In the genomic region with DNA sequence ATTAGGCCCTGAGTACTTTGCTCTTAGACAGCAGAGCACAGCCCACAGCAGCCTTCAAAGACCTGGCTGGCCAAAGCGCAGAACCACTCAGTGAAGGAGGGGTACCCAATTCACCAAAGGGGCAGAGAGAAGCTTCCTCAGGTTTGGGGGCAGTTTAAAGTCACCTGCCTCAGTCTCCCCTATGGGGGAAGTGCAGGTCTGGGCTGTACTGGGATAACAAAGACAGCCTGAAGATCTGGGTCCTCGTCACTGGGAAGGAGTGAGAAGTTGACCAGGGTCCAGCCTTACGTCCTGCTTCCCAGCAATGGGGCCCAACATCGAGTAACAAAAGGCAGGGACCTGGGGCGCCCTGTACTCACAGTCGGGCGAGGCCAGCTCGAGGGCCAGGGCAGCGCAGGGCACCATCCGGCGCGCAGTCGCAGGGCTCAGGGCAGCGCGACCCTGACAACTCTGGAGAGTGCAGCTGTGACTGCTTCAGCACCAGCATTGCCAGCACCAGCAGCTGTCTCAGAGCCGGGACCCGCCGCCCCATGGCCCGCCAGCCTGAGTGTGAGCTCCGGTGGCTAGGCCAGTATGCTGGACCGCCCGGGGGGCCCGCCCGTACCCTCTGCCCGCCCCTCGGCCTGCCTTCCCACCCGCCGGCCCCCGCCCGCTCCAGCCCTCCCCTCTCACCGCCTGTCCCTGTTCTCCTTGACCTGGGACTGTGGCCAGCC, we compare ENCODE assay signal across 8 mouse cellular contexts. TPM values are rescaled to one million over a fixed set of nuclear protein-coding genes. Genes with fewer than 3 reads are reported as not detected.
DNase-seq lines count a peak whose midpoint lies in the region; ATAC-seq and TF ChIP-seq lines count a peak whose summit lies in the region.

TSS of gene Lhcgr (minus strand) at position 551 of the 713 bp plus-strand sequence.

- H3K9me3 ChIP-seq in E14TG2a.4 (ENCODE audit: low read length) = peaks cover 16% of the 10 kb centered on the region
- H3K9me3 ChIP-seq in forebrain, embryonic 13.5 days (replicated peaks) = no peaks in the 10 kb centered on the region
- no peaks in the 10 kb centered on the region for H3K9me3 ChIP-seq in limb, embryonic 13.5 days
- no peaks in the 10 kb centered on the region for H3K9me3 ChIP-seq in stomach, embryonic 15.5 days

- H3K9ac ChIP-seq in forebrain, embryonic 13.5 days = no peak within 1 kb of the TSS
- H3K9ac ChIP-seq in limb, embryonic 13.5 days = peak within 1 kb of the TSS; percentile 39; the same call in 1 of the 2 replicates
- no peak within 1 kb of the TSS for H3K9ac ChIP-seq in stomach, embryonic 15.5 days

- WGBS in forebrain, embryonic 13.5 days = 24% methylated on average over 29 of the region's 31 CpGs
- WGBS in limb, embryonic 13.5 days = 12% methylated on average over 28 of the region's 31 CpGs
- 21% methylated on average over 31 of the region's 31 CpGs for WGBS in stomach, embryonic 15.5 days

- peak; percentile 36 for DNase-seq in gastrocnemius, postnatal 10 days
- DNase-seq in gastrocnemius, adult 8-10 months (ENCODE audit: low spot score in 2 of 2) = no peak
- no peak for DNase-seq in thymus, postnatal 14 days
- DNase-seq in right cerebral cortex, postnatal 36 days (ENCODE audit: low spot score in 2 of 2) = no peak

- peak within 1 kb of the TSS; percentile 74 for H3K4me3 ChIP-seq in E14TG2a.4 (replicated peaks; ENCODE audit: low read length)
- peak within 1 kb of the TSS; percentile 18; the same call in 1 of the 2 replicates for H3K4me3 ChIP-seq in forebrain, embryonic 13.5 days
- H3K4me3 ChIP-seq in limb, embryonic 13.5 days = peak within 1 kb of the TSS; percentile 31
- peak within 1 kb of the TSS; percentile 6; the same call in 1 of the 2 replicates for H3K4me3 ChIP-seq in stomach, embryonic 15.5 days (replicated peaks)

- no peaks in the 10 kb centered on the region for H3K36me3 ChIP-seq in E14TG2a.4 (ENCODE audit: insufficient read depth, low read length)
- no peaks in the 10 kb centered on the region for H3K36me3 ChIP-seq in forebrain, embryonic 13.5 days (ENCODE audit: poor library complexity, severe bottlenecking)
- no peaks in the 10 kb centered on the region for H3K36me3 ChIP-seq in limb, embryonic 13.5 days
- no peaks in the 10 kb centered on the region for H3K36me3 ChIP-seq in stomach, embryonic 15.5 days

- TF ChIP-seq CTCF in E14TG2a.4 (conservative IDR thresholded peaks at IDR 0.05; ENCODE audit: low read length) = no peak

- H3K27me3 ChIP-seq in E14TG2a.4 (ENCODE audit: insufficient read depth, low read length) = peaks cover 17% of the 10 kb centered on the region
- H3K27me3 ChIP-seq in forebrain, embryonic 13.5 days = peaks cover 19% of the 10 kb centered on the region
- peaks cover 19% of the 10 kb centered on the region; the same call in 1 of the 2 replicates for H3K27me3 ChIP-seq in limb, embryonic 13.5 days
- 0 out of 2 replicates have a peak, but pooled peaks cover 3% of the 10 kb centered on the region for H3K27me3 ChIP-seq in stomach, embryonic 15.5 days (replicated peaks)

- peaks cover 4% of the 10 kb centered on the region; the same call in 1 of the 2 replicates for H3K4me1 ChIP-seq in E14TG2a.4 (replicated peaks; ENCODE audit: low read depth, low read length)
- H3K4me1 ChIP-seq in forebrain, embryonic 13.5 days = peaks cover 6% of the 10 kb centered on the region
- H3K4me1 ChIP-seq in limb, embryonic 13.5 days = 0 out of 2 replicates have a peak, but pooled peaks cover 5% of the 10 kb centered on the region
- 0 out of 2 replicates have a peak, but pooled peaks cover 4% of the 10 kb centered on the region for H3K4me1 ChIP-seq in stomach, embryonic 15.5 days

- peak within 1 kb of the TSS; percentile 51 for H3K4me2 ChIP-seq in forebrain, embryonic 13.5 days
- H3K4me2 ChIP-seq in limb, embryonic 13.5 days (replicated peaks) = peak within 1 kb of the TSS; percentile 59
- peak within 1 kb of the TSS; percentile 41 for H3K4me2 ChIP-seq in stomach, embryonic 15.5 days

- ATAC-seq in forebrain, embryonic 13.5 days = peak; percentile 62; the same call in 1 of the 2 replicates
- ATAC-seq in limb, embryonic 13.5 days (ENCODE audit: low FRiP score, low read depth) = peak; percentile 69; the same call in 1 of the 2 replicates
- peak; percentile 73; the same call in 1 of the 2 replicates for ATAC-seq in stomach, embryonic 15.5 days (ENCODE audit: insufficient read depth, low FRiP score, low read depth)

- H3K27ac ChIP-seq in forebrain, embryonic 13.5 days = no peak within 1 kb of the TSS
- H3K27ac ChIP-seq in limb, embryonic 13.5 days = no peak within 1 kb of the TSS
- no peak within 1 kb of the TSS for H3K27ac ChIP-seq in stomach, embryonic 15.5 days

RNA-seq across cellular contexts. Expression of gene Lhcgr, which starts in this region (rescaled TPM):
- total RNA-seq in gastrocnemius, postnatal 10 days (2021) = under 1 TPM; 0.31 to 0.63 TPM
- not detected for total RNA-seq in gastrocnemius, adult 8-10 months (2022)
- 0.42 and 0.49 TPM in 2 replicates for polyA plus RNA-seq in forebrain, embryonic 13.5 days (2015; fragmentation: Nextera tagmentation; extraction: Ambion mirVana)
- polyA plus RNA-seq in limb, embryonic 13.5 days (2015; fragmentation: Nextera tagmentation; extraction: Ambion mirVana) = 0.11 and 0.51 TPM in 2 replicates
- polyA plus RNA-seq in stomach, embryonic 15.5 days (2015; fragmentation: Nextera tagmentation; extraction: Ambion mirVana) = not detected in 2 replicates

Comparison
In these comparisons a context has a peak if more than half of its experiments do, and no peak if none do; other contexts are left out.
1. Peak in DNase-seq in gastrocnemius, postnatal 10 days; RNA of the gene not detected or under 1 TPM.
2. Peak in ATAC-seq, H3K4me3 ChIP-seq and H3K4me2 ChIP-seq in forebrain, embryonic 13.5 days; RNA of the gene not detected or under 1 TPM.
3. Peak in ATAC-seq, H3K4me3 ChIP-seq, H3K9ac ChIP-seq and H3K4me2 ChIP-seq in limb, embryonic 13.5 days; RNA of the gene not detected or under 1 TPM.
4. Peak in ATAC-seq, H3K4me3 ChIP-seq and H3K4me2 ChIP-seq in stomach, embryonic 15.5 days; RNA of the gene not detected or under 1 TPM.
5. H3K4me3 ChIP-seq: peak in every context shown above with its lines; median percentile 74 in E14TG2a.4; 31 in limb, embryonic 13.5 days; 18 in forebrain, embryonic 13.5 days; 6 in stomach, embryonic 15.5 days.